Mouse (Mus musculus) WW6 (cell line): ENCODE results near the gene Bcr.

ENCODE experiments used
- DNase-seq: peaks from one replicate; pipeline ENCODE4 v3.0.0-alpha.2; 2013; ENCODE audit warnings: low read depth, low spot score

Bcr gene

GRCm38 (mm10) chr10:75129283-75129710 is 68.9 kb downstream of the Bcr start:
- DNase-seq = no peak

GRCm38 (mm10) chr10:75130372-75131046 is 70.1 kb downstream of the Bcr start:
- no peak for DNase-seq

GRCm38 (mm10) chr10:75131625-75132024 is 71.2 kb downstream of the Bcr start:
- no peak for DNase-seq

DNA sequence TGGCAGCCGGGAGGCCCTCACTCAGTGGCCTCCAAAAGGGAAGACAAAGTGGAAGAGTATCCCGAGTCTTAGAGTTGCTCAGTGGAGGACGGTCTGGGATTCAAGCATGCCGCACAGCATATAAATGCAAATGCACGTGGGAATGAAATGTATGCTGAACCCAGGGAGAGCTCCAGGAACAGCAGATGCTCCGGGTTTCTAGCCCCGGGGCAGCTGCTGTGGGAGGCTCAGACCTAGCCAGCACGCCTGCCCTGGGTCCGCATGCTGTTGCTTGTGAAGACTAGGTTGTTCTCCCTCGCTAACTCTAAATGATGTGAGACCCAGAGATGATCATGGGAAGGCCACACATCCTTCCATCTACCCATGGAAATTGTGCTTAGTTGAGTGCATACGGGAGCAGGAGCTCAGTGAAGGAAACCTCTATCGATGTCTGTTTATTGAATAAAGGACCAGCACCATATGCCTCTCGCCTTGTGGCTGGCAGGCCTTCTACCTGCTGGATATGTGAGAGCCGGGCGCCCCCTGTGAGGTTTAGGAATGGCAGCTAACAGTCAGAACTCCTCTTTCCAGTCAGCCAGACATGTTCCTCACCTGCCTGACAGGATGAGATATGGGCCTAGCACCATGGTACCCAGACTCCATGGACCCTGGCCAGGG is 74.6 kb downstream of the Bcr start:
- no peak for DNase-seq

DNA sequence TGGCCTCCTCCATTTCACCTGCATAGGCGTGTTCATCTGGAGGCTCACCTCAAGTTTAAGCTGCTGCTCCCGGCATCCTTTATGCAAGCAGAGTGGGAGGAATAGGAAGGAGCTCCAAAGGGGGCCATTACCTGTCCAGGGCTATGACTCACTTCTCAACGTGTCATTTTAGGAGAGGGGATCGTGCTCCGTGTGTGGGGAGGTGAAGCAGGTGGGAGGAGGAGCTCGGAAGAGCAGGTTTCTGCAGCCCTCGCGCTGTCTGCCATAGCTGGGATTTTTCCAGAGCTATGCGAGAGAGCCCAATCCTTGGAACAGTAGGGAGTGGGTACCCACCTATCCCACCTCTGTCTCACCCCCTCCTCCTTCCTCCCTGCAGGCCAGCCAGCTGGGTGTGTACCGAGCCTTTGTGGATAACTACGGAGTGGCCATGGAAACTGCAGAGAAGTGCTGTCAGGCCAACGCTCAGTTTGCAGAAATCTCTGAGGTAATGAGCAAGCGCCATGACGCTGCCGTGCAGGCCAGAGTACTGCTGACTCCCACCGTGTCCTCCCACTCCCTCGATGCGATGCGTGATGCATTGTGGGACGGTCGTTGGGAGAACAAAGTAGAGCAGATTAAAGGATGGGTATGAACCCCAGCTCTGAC is 75.2 kb downstream of the Bcr start:
- no peak for DNase-seq

DNA sequence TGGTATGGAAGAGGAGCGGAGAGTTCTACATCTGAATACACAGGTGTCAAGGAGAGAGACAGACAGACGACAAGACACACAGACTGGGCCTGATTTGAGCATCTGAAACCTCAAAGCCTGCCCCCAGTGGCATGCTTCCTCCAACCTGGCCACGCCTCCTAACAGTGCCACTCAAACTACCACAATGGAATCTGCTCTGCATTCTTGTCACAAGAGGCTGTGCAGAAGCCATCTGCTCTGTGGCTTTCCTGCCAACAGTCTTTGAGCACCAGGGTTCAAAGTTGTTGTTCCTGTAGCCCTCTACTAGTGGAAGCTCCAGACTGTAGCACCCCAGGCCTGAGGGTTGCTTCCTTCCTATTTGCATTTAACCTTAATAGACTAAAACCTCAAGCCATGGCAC is 76.8 kb downstream of the Bcr start:
- no peak for DNase-seq

DNA sequence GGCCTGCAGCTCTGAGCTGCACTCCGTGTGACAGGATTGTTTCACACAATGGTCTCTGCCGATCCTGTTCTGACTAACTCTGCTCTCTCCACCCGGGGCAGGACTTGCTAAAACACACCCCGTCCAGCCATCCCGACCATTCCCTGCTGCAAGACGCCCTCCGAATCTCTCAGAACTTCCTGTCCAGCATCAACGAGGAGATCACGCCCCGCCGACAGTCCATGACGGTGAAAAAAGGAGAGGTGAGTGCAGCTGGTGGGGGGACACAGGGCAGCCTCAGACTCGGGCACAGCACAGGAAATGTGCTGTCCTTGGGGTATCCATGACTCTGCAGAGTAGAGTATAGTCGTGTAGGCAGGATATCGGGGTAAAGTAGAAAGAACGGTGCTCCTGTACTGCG is 84.8 kb downstream of the Bcr start:
- no peak for DNase-seq

- no peak for DNase-seq
Observed at GRCm38 (mm10) chr10:75146001-75146400, 85.6 kb downstream of the Bcr start.

GRCm38 (mm10) chr10:75146619-75147018 is 86.2 kb downstream of the Bcr start:
- no peak for DNase-seq

- DNase-seq = no peak
Observed at GRCm38 (mm10) chr10:75148295-75148694, 87.9 kb downstream of the Bcr start.

GRCm38 (mm10) chr10:75150361-75150760 is 90.0 kb downstream of the Bcr start:
- no peak for DNase-seq

DNA sequence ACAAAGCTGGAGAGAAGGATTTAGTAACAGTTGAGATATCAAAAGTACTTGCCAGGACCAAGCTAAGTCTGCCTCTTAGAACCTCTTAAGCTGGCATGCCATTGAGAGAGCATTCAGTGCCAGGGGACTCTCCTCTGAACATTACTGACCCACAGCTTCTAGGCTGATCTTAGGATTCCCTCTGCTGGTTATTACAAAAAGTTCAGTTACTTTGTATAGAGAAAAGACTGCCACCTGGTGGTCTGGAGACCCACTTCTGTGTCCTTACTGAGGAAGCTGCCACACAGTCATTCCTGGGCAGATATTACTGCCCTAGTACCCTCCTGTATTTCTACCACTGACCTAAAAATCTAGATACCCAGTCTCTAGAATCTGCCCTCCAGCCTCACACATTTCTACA is 90.9 kb downstream of the Bcr start:
- peak; percentile 20 for DNase-seq

DNA sequence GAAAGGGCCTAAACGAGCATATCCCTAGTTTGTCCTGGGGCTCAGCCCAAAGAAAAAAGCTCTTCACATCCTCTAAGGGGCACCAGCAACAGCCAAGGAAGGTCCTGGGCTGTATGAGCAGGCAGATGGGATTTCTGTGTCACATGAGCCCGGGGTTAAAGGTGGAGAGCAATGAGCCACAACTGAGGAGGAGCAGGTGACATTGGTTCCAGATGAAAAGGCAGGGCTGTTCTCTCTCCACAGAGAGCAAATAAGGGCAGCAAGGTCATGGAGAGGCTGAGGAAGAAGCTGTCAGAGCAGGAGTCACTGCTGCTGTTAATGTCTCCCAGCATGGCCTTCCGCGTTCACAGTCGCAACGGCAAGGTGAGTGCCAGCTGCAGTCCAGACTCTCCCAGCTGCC is 96.4 kb downstream of the Bcr start:
- DNase-seq = no peak

- no peak for DNase-seq
Observed at GRCm38 (mm10) chr10:75157713-75158112, 97.3 kb downstream of the Bcr start.

GRCm38 (mm10) chr10:75158356-75158755 is 98.0 kb downstream of the Bcr start:
- no peak for DNase-seq

DNA sequence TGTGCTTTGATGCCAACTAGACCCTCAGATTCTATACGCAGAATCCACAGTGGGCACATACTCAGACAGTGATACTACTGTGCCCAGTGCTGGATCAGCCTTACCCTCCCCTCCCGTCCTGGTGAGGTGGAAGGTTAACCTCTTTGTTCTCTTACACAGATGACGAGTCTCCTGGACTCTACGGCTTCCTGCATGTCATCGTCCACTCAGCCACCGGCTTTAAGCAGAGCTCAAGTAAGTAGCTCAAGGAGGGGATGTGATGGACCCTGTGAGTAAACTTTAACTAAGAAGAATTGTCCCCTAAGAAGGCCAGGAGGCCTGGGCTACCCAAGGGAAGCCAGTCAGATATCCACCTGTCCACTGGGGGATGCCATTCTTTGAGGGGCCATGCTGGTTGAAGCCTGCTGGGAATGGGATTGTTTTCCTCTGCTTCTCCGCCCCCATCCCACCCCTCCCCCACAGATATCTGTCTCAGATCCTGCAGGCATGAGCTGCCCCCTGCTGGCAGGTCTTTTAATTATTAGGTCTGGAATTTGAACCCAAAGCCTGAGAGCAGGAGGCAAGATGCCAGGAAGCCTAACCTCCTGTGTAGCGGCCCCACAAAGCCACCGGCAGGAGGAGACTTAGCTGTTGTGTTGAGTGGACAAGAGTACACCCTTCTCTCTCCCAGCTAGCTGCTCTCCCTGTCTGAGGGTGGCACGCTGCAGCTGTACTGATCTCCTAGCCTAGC is 99.9 kb downstream of the Bcr start:
- DNase-seq = no peak

- no peak for DNase-seq
Observed at GRCm38 (mm10) chr10:75165825-75166481, 105.6 kb downstream of the Bcr start.

DNA sequence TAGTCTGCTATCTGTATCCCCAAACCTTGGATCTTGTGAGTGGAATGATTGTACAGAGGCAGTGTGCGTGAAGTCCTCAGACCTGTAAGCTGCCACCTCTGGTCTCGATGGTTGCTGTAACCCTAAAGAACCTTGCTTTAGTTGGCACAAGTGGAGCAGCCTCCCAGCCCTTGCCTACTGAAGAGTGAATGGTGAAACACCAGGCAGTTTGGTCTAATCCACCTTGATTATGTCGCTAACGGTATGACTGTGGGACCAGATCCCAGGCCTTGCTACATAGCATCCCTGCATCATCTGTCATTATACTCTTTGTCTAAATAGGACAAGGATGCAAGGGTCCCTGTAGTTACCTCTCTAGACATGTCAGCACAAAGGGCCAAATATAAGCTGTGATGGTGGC is 106.2 kb downstream of the Bcr start:
- DNase-seq = no peak

DNA sequence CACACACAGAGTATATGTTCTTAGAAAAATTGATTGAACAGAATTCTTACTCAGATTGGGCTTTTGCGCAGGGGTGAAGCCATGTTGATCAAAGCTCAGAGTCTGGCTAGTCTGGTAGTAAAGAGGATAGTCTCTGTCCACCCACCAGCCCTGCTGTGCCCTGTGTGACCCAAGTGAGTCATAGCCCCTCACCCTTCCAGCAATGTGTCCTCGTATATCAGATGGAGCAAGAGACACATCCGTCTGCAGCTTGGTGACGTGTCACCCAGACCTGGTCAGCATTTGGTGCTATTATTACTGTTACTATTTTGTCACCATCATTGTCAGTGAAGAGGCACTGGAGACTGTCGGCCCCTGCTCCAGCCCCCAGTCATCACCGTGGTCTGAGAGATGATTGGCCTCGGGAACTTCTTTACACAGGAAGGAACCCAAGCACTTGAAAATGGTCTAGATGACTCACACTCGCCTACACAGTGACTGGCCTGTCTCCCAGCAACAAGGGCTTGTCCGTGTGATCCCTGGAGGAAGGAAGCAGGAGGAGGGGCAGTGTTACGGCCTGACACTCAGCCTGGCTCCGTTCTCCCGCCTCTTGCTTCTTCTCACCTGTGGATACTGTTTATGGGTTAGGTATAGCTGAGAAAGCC is 109.9 kb downstream of the Bcr start:
- no peak for DNase-seq

GRCm38 (mm10) chr10:75173056-75173455 is 112.7 kb downstream of the Bcr start:
- no peak for DNase-seq

DNA sequence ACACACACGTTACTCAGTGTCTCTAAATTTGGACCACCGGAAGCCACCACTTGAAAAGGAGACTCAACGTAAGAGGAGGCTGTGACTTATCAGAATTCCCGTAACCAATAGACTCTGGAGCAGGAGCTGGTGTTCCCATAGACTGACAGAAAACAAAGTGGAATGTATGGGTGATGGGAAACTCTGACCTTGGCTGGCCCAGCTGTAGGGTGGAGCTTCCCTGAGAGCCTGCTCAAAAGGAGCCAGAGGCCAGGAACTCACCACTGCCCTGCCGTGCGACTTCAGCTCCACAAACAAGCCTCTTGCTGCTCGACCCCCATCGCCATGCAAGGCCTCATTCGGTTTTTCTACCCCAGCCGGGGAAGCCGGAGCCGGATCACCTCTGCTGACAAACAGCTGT is 113.3 kb downstream of the Bcr start:
- DNase-seq = no peak
